ENCODE assay signal across 20 mouse cellular contexts in genomic region chr16:13674511-13674910, GRCm38 (mm10). TPM values are rescaled to one million over a fixed set of nuclear protein-coding genes. Genes with fewer than 3 reads are reported as not detected.
DNase-seq lines count a peak whose midpoint lies in the region.
"Had no signal": no experiment of that assay in that cellular context is flagged by ENCODE, and none has a peak within 500 bp of the region (broad histone marks: within the 10 kb centered on the region; RNA-seq: fewer than 3 reads in every experiment).

No protein-coding gene starts in this region.

- intact Hi-C loops in gastrocnemius, postnatal 14 days (cut with DNase I; ENCODE audit: low total_unique reads): no loop called here

- peak; percentile 48 for DNase-seq in adrenal gland, adult 2 months
- DNase-seq in adrenal gland, postnatal 10 days: no peak
- DNase-seq in heart, adult 11 months: peak; percentile 9
- no peak for DNase-seq in heart, postnatal 4 days
- peak; percentile 27 for DNase-seq in adrenal gland, postnatal 14 days
- DNase-seq in adrenal gland, postnatal 25 days: peak; percentile 5
- DNase-seq in gastrocnemius, postnatal 14 days: no peak
- DNase-seq in thymus, postnatal 25 days: no peak
- DNase-seq: cerebellum, adult 11-12 months; cerebellum, adult 2 months; cerebellum, adult 9-10 months; cerebellum, postnatal 10 days; cerebellum, postnatal 25 days; forebrain, postnatal 0 days had no signal

RNA-seq across cellular contexts. Expression of gene 3110001I22Rik, which starts 2.8 kb away (rescaled TPM):
- 1 to 10 TPM; 5.7 to 7.6 TPM for total RNA-seq in adrenal gland, adult 2 months (2021)
- 0.32 and 0.59 TPM in 2 replicates for polyA plus RNA-seq in adrenal gland, adult 2 months (2012; rRNA removed)
- 1 to 10 TPM; 6.5 to 7.5 TPM for total RNA-seq in adrenal gland, postnatal 10 days (2021)
- 1 to 10 TPM; 2.3 to 2.5 TPM for total RNA-seq in heart, postnatal 4 days (2021)
- total RNA-seq in adrenal gland, postnatal 14 days (2021): 6.3 and 8.5 TPM in 2 replicates
- total RNA-seq in adrenal gland, postnatal 25 days (2021): 5.6 and 7.8 TPM in 2 replicates
- total RNA-seq in gastrocnemius, postnatal 14 days (2021): 1 to 10 TPM; 1.7 to 2.3 TPM

RNA-seq across cellular contexts. Expression of gene Bfar, which starts 2.9 kb away (rescaled TPM):
- total RNA-seq in adrenal gland, adult 2 months (2021): 10 to 100 TPM; 47.3 to 47.5 TPM
- polyA plus RNA-seq in adrenal gland, adult 2 months (2012; rRNA removed): 18.1 and 24.3 TPM in 2 replicates
- total RNA-seq in adrenal gland, postnatal 10 days (2021): 10 to 100 TPM; 63.2 to 69.8 TPM
- 10 to 100 TPM; 30.7 to 32.3 TPM for total RNA-seq in heart, postnatal 4 days (2021)
- total RNA-seq in adrenal gland, postnatal 14 days (2021): 56.5 and 58.6 TPM in 2 replicates
- total RNA-seq in adrenal gland, postnatal 25 days (2021): 52.8 and 60.4 TPM in 2 replicates
- 10 to 100 TPM; 28.2 to 34.2 TPM for total RNA-seq in gastrocnemius, postnatal 14 days (2021)

RNA-seq across cellular contexts. Expression of gene Parn, which starts 6.5 kb away (rescaled TPM):
- total RNA-seq in adrenal gland, adult 2 months (2021): 10 to 100 TPM; 32.8 to 36.6 TPM
- polyA plus RNA-seq in adrenal gland, adult 2 months (2012; rRNA removed): 9.2 and 12.1 TPM in 2 replicates
- 10 to 100 TPM; 34.4 to 37.4 TPM for total RNA-seq in adrenal gland, postnatal 10 days (2021)
- total RNA-seq in heart, postnatal 4 days (2021): 10 to 100 TPM; 19.3 to 21.2 TPM
- total RNA-seq in adrenal gland, postnatal 14 days (2021): 34.1 and 34.6 TPM in 2 replicates
- 36.5 and 47.5 TPM in 2 replicates for total RNA-seq in adrenal gland, postnatal 25 days (2021)
- 10 to 100 TPM in 1 of 2 experiments, 1 to 10 TPM in 1; 9.0 to 11.8 TPM for total RNA-seq in gastrocnemius, postnatal 14 days (2021)

RNA-seq across cellular contexts. Expression of gene Pla2g10, which starts 56.3 kb away (rescaled TPM):
- total RNA-seq in adrenal gland, adult 2 months (2021): not detected
- 0.11 TPM in 1 of 2 replicates, not detected in the other for polyA plus RNA-seq in adrenal gland, adult 2 months (2012; rRNA removed)
- total RNA-seq in adrenal gland, postnatal 10 days (2021): not detected
- total RNA-seq in heart, postnatal 4 days (2021): not detected
- not detected in 2 replicates for total RNA-seq in adrenal gland, postnatal 14 days (2021)
- total RNA-seq in adrenal gland, postnatal 25 days (2021): not detected in 2 replicates
- not detected for total RNA-seq in gastrocnemius, postnatal 14 days (2021)
- total RNA-seq: forebrain, postnatal 0 days; MEL had no signal
- polyA plus RNA-seq: C2C12; cerebellum, adult 2 months; cortical plate, adult 2 months; embryonic facial prominence, embryonic 12.5 days; forebrain, embryonic 11.5 days; forebrain, embryonic 15.5 days had no signal

Comparison
In these comparisons a context has a peak if more than half of its experiments do, and no peak if none do; other contexts are left out.
1. DNase-seq: peak in adrenal gland, adult 2 months (single experiment), heart, adult 11 months (single experiment), adrenal gland, postnatal 14 days (single experiment) and adrenal gland, postnatal 25 days (single experiment); none in adrenal gland, postnatal 10 days (single experiment), heart, postnatal 4 days (single experiment), gastrocnemius, postnatal 14 days (single experiment) and thymus, postnatal 25 days (single experiment).